Mouse (Mus musculus): ENCODE measurements around the gene Opcml. TPM values are rescaled to one million over a fixed set of nuclear protein-coding genes. Genes with fewer than 3 reads are reported as not detected.
A peak's percentile ranks its signal among the peaks of the same experiment; 100 is the strongest.

The Opcml gene
- polyA plus RNA-seq, 1 experiment from 2014 or later = 36.5 TPM

DNA sequence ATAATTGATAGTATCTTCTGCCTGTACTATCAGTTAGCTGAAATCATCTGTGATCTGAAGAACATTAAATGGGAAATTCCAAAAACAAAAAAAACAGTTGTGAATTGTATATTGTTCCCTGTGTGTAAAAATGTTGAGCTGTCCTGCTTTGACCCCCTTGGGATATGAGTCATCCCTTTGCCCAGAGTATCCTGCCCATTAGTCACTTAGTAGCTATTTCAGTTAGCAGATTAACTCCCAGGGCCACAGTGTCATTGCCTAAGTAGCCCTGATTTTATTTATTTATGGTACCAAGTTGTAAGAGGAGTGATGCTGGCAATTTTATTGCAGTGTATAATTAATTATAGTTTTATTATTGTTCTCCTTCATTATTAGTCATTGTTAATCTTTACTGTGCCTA, 788.2 kb downstream of the Opcml start:
- Histone ChIP-seq H3K27ac (replicated peaks; ENCODE audit: low read depth, low read length) (no peak overlapping the region), H3K36me3 (ENCODE audit: control insufficient read depth, insufficient read depth, low read length) (no peaks in the 10 kb centered on the region), H3K4me2 (ENCODE audit: low read length) (no peak overlapping the region), H3K9ac (replicated peaks; ENCODE audit: low read length) (no peak overlapping the region), H3K4me1 (ENCODE audit: control insufficient read depth, insufficient read depth, low read length) (no peaks in the 10 kb centered on the region), H3K4me3 (replicated peaks; ENCODE audit: low read depth, low read length) (no peak overlapping the region), H3K27me3 (ENCODE audit: control insufficient read depth, insufficient read depth, low read length) (no peaks in the 10 kb centered on the region), H3K9me3 (ENCODE audit: control insufficient read depth, low read length) (no peaks in the 10 kb centered on the region)
- ATAC-seq (ENCODE audit: low FRiP score, low TSS enrichment) = no peak
- no peak for DNase-seq

DNA sequence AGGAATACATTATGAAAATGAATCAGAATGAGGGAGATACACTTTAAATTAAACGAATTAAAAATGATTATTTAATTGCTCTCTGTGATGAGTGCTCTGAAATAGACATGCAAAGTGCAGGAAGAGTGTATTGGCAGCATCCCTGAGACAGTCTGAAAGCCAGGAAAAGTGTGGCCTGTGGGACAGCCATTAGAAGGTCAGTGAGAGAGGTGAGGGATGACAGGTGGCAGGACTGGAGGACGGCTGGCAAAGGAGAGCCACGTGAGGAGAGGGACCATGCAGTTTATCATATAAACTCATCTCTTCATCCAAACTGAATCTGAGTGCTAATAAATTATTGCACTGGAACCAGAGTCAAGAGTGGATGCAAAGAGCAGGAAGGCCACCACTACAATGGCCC, 796.7 kb downstream of the Opcml start:
- no peaks in the 10 kb centered on the region for H3K36me3 ChIP-seq (ENCODE audit: control insufficient read depth, insufficient read depth, low read length)
- H3K4me2 ChIP-seq (ENCODE audit: low read length) = no peak overlapping the region
- H3K9me3 ChIP-seq (ENCODE audit: control insufficient read depth, low read length) = no peaks in the 10 kb centered on the region
- DNase-seq (no peak), ATAC-seq (ENCODE audit: low FRiP score, low TSS enrichment) (no peak)
- no peaks in the 10 kb centered on the region for H3K27me3 ChIP-seq (ENCODE audit: control insufficient read depth, insufficient read depth, low read length)
- H3K27ac ChIP-seq (replicated peaks; ENCODE audit: low read depth, low read length) = 0 out of 2 replicates have a peak overlapping the region, but pooled peaks have one; percentile 13
- 70% methylated on average over 3 of the region's 3 CpGs for WGBS
- no peak overlapping the region for H3K9ac ChIP-seq (replicated peaks; ENCODE audit: low read length)
- 0 out of 2 replicates have a peak, but pooled peaks cover 9% of the 10 kb centered on the region for H3K4me1 ChIP-seq (ENCODE audit: control insufficient read depth, insufficient read depth, low read length)
- H3K4me3 ChIP-seq (replicated peaks; ENCODE audit: low read depth, low read length) = no peak overlapping the region

- ATAC-seq (ENCODE audit: low FRiP score, low TSS enrichment) = no peak
- H3K4me2 ChIP-seq (ENCODE audit: low read length) = no peak overlapping the region
- H3K36me3 ChIP-seq (ENCODE audit: control insufficient read depth, insufficient read depth, low read length) = no peaks in the 10 kb centered on the region
- 0 out of 2 replicates have a peak, but pooled peaks cover 9% of the 10 kb centered on the region for H3K4me1 ChIP-seq (ENCODE audit: control insufficient read depth, insufficient read depth, low read length)
- H3K9ac ChIP-seq (replicated peaks; ENCODE audit: low read length) = no peak overlapping the region
- no peaks in the 10 kb centered on the region for H3K9me3 ChIP-seq (ENCODE audit: control insufficient read depth, low read length)
- no peak overlapping the region for H3K4me3 ChIP-seq (replicated peaks; ENCODE audit: low read depth, low read length)
- WGBS = 55% methylated on average over 4 of the region's 4 CpGs
- H3K27me3 ChIP-seq (ENCODE audit: control insufficient read depth, insufficient read depth, low read length) = no peaks in the 10 kb centered on the region
- H3K27ac ChIP-seq (replicated peaks; ENCODE audit: low read depth, low read length) = 0 out of 2 replicates have a peak overlapping the region, but pooled peaks have one; percentile 13
- DNase-seq = no peak
Observed at GRCm38 (mm10) chr9:28587857-28588388, 797.3 kb downstream of the Opcml start.

DNA sequence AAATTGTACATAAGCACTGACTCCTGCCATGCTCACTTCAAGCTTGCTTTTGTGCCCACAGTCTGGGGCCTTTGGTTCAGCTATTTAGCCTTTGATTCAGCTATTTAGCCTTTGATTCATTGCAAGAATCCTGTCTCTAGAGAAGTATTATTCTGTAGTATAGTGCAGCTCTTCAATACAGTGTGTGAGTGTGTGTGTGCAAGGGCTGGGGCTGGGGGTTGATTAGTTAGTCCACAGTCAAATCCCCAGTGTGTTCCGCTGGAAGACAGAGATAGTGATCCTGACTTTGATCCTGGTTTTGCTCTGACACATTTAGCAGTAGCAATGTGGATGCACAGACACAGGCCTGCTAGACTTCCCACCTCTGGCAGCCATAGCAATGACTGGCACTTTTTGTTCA, 797.9 kb downstream of the Opcml start:
- no peaks in the 10 kb centered on the region for H3K27me3 ChIP-seq (ENCODE audit: control insufficient read depth, insufficient read depth, low read length)
- H3K4me2 ChIP-seq (ENCODE audit: low read length) = no peak overlapping the region
- 55% methylated on average over 1 of the region's 1 CpGs for WGBS
- H3K27ac ChIP-seq (replicated peaks; ENCODE audit: low read depth, low read length) = 0 out of 2 replicates have a peak overlapping the region, but pooled peaks have one; percentile 20
- no peaks in the 10 kb centered on the region for H3K36me3 ChIP-seq (ENCODE audit: control insufficient read depth, insufficient read depth, low read length)
- 0 out of 2 replicates have a peak, but pooled peaks cover 9% of the 10 kb centered on the region for H3K4me1 ChIP-seq (ENCODE audit: control insufficient read depth, insufficient read depth, low read length)
- peak; percentile 45 for DNase-seq
- ATAC-seq (ENCODE audit: low FRiP score, low TSS enrichment) = no peak
- no peaks in the 10 kb centered on the region for H3K9me3 ChIP-seq (ENCODE audit: control insufficient read depth, low read length)
- H3K4me3 ChIP-seq (replicated peaks; ENCODE audit: low read depth, low read length) = no peak overlapping the region
- H3K9ac ChIP-seq (replicated peaks; ENCODE audit: low read length) = no peak overlapping the region

GRCm38 (mm10) chr9:28592208-28592607, 801.6 kb downstream of the Opcml start:
- Histone ChIP-seq H3K4me1 (ENCODE audit: control insufficient read depth, insufficient read depth, low read length) (peaks cover 18% of the 10 kb centered on the region), H3K4me3 (replicated peaks; ENCODE audit: low read depth, low read length) (no peak overlapping the region), H3K4me2 (ENCODE audit: low read length) (no peak overlapping the region), H3K27ac (replicated peaks; ENCODE audit: low read depth, low read length) (no peak overlapping the region), H3K36me3 (ENCODE audit: control insufficient read depth, insufficient read depth, low read length) (no peaks in the 10 kb centered on the region), H3K9ac (replicated peaks; ENCODE audit: low read length) (no peak overlapping the region), H3K9me3 (ENCODE audit: control insufficient read depth, low read length) (no peaks in the 10 kb centered on the region), H3K27me3 (ENCODE audit: control insufficient read depth, insufficient read depth, low read length) (no peaks in the 10 kb centered on the region)
- ATAC-seq (ENCODE audit: low FRiP score, low TSS enrichment) (no peak), DNase-seq (no peak)
- WGBS = 28% methylated on average over 3 of the region's 3 CpGs

DNA sequence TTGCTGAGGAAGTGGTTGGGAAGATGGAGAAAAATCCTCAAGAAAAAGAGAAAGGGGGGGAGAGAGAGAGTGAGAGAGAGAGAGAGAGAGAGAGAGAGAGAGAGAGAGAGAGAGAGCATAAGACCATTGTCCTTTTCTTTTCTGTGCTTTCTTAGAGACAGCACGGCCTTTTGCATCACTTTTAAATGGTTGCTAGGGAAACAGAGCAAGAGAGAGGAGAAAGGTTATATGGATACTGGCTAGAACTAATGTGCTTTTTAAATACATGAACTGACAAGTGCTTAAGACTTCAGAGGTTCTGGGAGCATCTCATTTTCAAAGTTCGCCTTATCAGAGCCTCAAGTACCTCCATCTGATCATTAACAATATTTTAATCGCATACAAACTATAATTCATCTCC, 804.5 kb downstream of the Opcml start:
- Histone ChIP-seq H3K4me1 (ENCODE audit: control insufficient read depth, insufficient read depth, low read length) (peaks cover 10% of the 10 kb centered on the region), H3K4me2 (ENCODE audit: low read length) (no peak overlapping the region), H3K36me3 (ENCODE audit: control insufficient read depth, insufficient read depth, low read length) (no peaks in the 10 kb centered on the region), H3K27ac (replicated peaks; ENCODE audit: low read depth, low read length) (0 out of 2 replicates have a peak overlapping the region, but pooled peaks have one; percentile 27), H3K27me3 (ENCODE audit: control insufficient read depth, insufficient read depth, low read length) (no peaks in the 10 kb centered on the region), H3K9ac (replicated peaks; ENCODE audit: low read length) (no peak overlapping the region), H3K4me3 (replicated peaks; ENCODE audit: low read depth, low read length) (no peak overlapping the region), H3K9me3 (ENCODE audit: control insufficient read depth, low read length) (no peaks in the 10 kb centered on the region)
- DNase-seq (peak; percentile 44), ATAC-seq (ENCODE audit: low FRiP score, low TSS enrichment) (no peak)
- 55% methylated on average over 3 of the region's 3 CpGs for WGBS

DNA sequence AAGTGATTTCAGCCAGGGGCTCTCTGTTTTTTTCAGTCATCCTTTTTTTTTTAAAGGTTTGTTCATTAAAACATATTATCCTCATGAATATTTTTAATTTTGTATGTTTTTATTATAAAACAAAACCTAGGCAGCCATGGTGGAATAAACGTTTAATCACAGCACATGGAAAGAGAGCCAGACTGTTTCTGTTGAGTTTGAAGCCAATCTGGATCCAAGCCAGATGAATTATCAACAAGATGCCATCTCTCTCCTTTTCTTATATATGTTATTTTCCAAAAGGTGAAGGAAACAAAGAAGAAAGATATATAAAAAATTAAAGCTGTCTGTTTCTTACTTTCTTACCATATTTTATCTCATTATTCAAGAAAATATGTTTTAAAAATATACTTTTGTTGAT, 815.0 kb downstream of the Opcml start:
- Histone ChIP-seq H3K27ac (replicated peaks; ENCODE audit: low read depth, low read length) (no peak overlapping the region), H3K4me3 (replicated peaks; ENCODE audit: low read depth, low read length) (no peak overlapping the region), H3K36me3 (ENCODE audit: control insufficient read depth, insufficient read depth, low read length) (no peaks in the 10 kb centered on the region), H3K27me3 (ENCODE audit: control insufficient read depth, insufficient read depth, low read length) (no peaks in the 10 kb centered on the region), H3K4me2 (ENCODE audit: low read length) (no peak overlapping the region), H3K4me1 (ENCODE audit: control insufficient read depth, insufficient read depth, low read length) (no peaks in the 10 kb centered on the region), H3K9ac (replicated peaks; ENCODE audit: low read length) (no peak overlapping the region), H3K9me3 (ENCODE audit: control insufficient read depth, low read length) (no peaks in the 10 kb centered on the region)
- 73% methylated on average over 1 of the region's 1 CpGs for WGBS
- no peak for DNase-seq
- no peak for ATAC-seq (ENCODE audit: low FRiP score, low TSS enrichment)

DNA sequence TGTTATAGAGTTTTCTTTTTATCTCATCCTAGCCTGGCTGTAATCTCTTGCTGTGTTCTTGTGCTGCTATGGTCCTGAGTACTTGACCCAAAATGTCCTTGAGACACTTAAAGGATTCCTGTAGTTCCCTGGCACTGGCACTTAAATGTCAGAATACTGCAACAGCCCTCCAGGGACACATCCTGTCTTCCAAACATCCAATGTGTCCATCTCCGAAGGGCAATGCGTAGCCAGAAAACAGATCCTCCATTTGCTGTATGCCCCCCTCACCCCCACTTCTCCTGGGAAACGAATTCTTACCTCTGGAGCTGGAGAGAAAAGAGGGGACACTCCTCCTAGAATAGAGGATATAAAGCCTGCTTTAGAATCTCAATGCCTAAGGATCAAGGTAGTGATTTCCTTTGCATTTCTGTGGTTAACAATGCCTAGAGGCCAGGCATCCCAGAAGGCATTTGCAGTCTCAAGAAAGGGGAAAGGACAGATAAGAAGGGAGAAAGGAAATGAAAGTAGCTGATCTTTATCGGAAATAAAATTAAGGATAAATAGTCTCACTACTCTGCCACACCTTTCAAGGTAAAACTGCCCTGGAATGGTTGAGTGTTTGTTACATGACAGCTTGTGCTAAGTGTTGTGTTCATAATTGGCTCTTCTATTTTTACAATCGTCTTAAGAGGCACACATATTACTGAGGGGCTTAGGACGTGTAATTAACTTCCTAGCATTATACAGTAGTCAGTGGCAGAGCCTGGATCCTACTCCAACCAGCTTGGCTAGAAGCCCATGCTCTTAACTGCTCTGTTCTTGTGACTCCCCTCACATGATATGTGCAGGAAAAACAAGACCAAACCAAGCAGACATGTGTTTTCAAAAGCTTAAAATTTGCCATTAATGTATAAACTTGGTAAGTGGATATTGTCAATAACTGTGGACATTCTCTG, 823.4 kb downstream of the Opcml start:
- DNase-seq (no peak), ATAC-seq (ENCODE audit: low FRiP score, low TSS enrichment) (no peak)
- no peaks in the 10 kb centered on the region for H3K9me3 ChIP-seq (ENCODE audit: control insufficient read depth, low read length)
- no peak overlapping the region for H3K9ac ChIP-seq (replicated peaks; ENCODE audit: low read length)
- 36% methylated on average over 6 of the region's 6 CpGs for WGBS
- H3K4me3 ChIP-seq (replicated peaks; ENCODE audit: low read depth, low read length) = no peak overlapping the region
- no peaks in the 10 kb centered on the region for H3K27me3 ChIP-seq (ENCODE audit: control insufficient read depth, insufficient read depth, low read length)
- H3K4me1 ChIP-seq (ENCODE audit: control insufficient read depth, insufficient read depth, low read length) = no peaks in the 10 kb centered on the region; the same call in 1 of the 2 replicates
- H3K4me2 ChIP-seq (ENCODE audit: low read length) = no peak overlapping the region
- H3K27ac ChIP-seq (replicated peaks; ENCODE audit: low read depth, low read length) = no peak overlapping the region
- H3K36me3 ChIP-seq (ENCODE audit: control insufficient read depth, insufficient read depth, low read length) = no peaks in the 10 kb centered on the region
